Mouse (Mus musculus) cerebellum, adult 11-12 months (tissue): ENCODE measurements around the gene Celf5.

Source experiments
- DNase-seq: peaks from one replicate; pipeline ENCODE4 v3.0.0; 2022

Gene Celf5

GRCm38 (mm10) chr10:81425236-81425850, 57.2 kb downstream of the Celf5 start:
- DNase-seq: peak; percentile 82

- DNase-seq: peak; percentile 93
Measured at GRCm38 (mm10) chr10:81424246-81425051, 58.1 kb downstream of the Celf5 start.

- DNase-seq: peak; percentile 58
Measured at GRCm38 (mm10) chr10:81423476-81424245, 58.8 kb downstream of the Celf5 start.

GRCm38 (mm10) chr10:81422661-81423217, 59.8 kb downstream of the Celf5 start:
- peak; percentile 59 for DNase-seq

GRCm38 (mm10) chr10:81422191-81422590, 60.3 kb downstream of the Celf5 start:
- DNase-seq: peak; percentile 70

- DNase-seq: no peak
Measured at GRCm38 (mm10) chr10:81421797-81422100, 60.8 kb downstream of the Celf5 start.

- peak; percentile 53 for DNase-seq
Measured at GRCm38 (mm10) chr10:81421041-81421796, 61.3 kb downstream of the Celf5 start.

GRCm38 (mm10) chr10:81420191-81420767, 62.2 kb downstream of the Celf5 start:
- DNase-seq: peak; percentile 80

- peak; percentile 54 for DNase-seq
Measured at GRCm38 (mm10) chr10:81419111-81419928, 63.2 kb downstream of the Celf5 start.

GRCm38 (mm10) chr10:81418216-81419070, 64.1 kb downstream of the Celf5 start:
- peak; percentile 54 for DNase-seq

GRCm38 (mm10) chr10:81417227-81418215, 65.0 kb downstream of the Celf5 start:
- peak; percentile 73 for DNase-seq

- DNase-seq: peak; percentile 97
Measured at GRCm38 (mm10) chr10:81416581-81417226, 65.8 kb downstream of the Celf5 start.

GRCm38 (mm10) chr10:81415549-81416310, 66.8 kb downstream of the Celf5 start:
- peak; percentile 81 for DNase-seq

- DNase-seq: no peak
Measured at GRCm38 (mm10) chr10:81415146-81415545, 67.4 kb downstream of the Celf5 start.

- no peak for DNase-seq
Measured at GRCm38 (mm10) chr10:81414682-81415081, 67.8 kb downstream of the Celf5 start.

- peak; percentile 90 for DNase-seq
Measured at GRCm38 (mm10) chr10:81413310-81414261, 68.9 kb downstream of the Celf5 start.
